Mouse (Mus musculus) cerebellum, adult 9-11 months (tissue): ENCODE results near the gene Esyt1.

ENCODE experiments used
- DNase-seq: peaks from one replicate; pipeline ENCODE4 v3.0.0; 2022

Gene Esyt1

GRCm38 (mm10) chr10:128486370-128486769 lies 39.3 kb downstream of the Esyt1 start:
- no peak for DNase-seq

GRCm38 (mm10) chr10:128474366-128474765 lies 51.3 kb downstream of the Esyt1 start:
- no peak for DNase-seq

GRCm38 (mm10) chr10:128460270-128460630 lies 65.4 kb downstream of the Esyt1 start:
- peak; percentile 38 for DNase-seq
